ENCODE assay signal across 27 mouse cellular contexts in genomic region chr12:100525939-100526338, GRCm38 (mm10). TPM values are rescaled to one million over a fixed set of nuclear protein-coding genes. Genes with fewer than 3 reads are reported as not detected.
DNase-seq lines count a peak whose midpoint lies in the region; ATAC-seq and TF ChIP-seq lines count a peak whose summit lies in the region.
"Had no signal": no experiment of that assay in that cellular context is flagged by ENCODE, and none has a peak within 500 bp of the region (broad histone marks: within the 10 kb centered on the region; RNA-seq: fewer than 3 reads in every experiment).

No protein-coding gene starts in this region.

- DNase-seq in adrenal gland, postnatal 14 days = peak; percentile 59
- DNase-seq in adrenal gland, postnatal 10 days = no peak
- DNase-seq in liver, postnatal 0 days = peak; percentile 10
- no peak for DNase-seq in liver, embryonic 11.5 days (ENCODE audit: low spot score)
- peak; percentile 43 for DNase-seq in adipocyte (ENCODE audit: low spot score)
- peak; percentile 8 for DNase-seq in stomach, postnatal 0 days (ENCODE audit: low spot score)
- no peak for DNase-seq in T-cell, adult 2 months (ENCODE audit: low spot score)
- DNase-seq in urinary bladder, adult 18-20 months (ENCODE audit: low spot score in 2 of 2) = no peak
- DNase-seq: cerebellum, adult 18-20 months; cerebellum, postnatal 36 days; gastrocnemius, postnatal 36 days; heart, postnatal 36 days; kidney, adult 8-10 months; kidney, postnatal 10 days; left cerebral cortex, postnatal 4 days; lung, adult 18-20 months; lung, postnatal 10 days; midbrain, embryonic 14.5 days; right cerebral cortex, postnatal 14 days; thymus, postnatal 25 days had no signal

- no peaks in the 10 kb centered on the region for H3K27me3 ChIP-seq in liver, postnatal 0 days (ENCODE audit: insufficient read depth, low read length)
- no peaks in the 10 kb centered on the region for H3K27me3 ChIP-seq in liver, embryonic 11.5 days (replicated peaks; ENCODE audit: control insufficient read depth, insufficient read depth, low read length)
- H3K27me3 ChIP-seq in stomach, postnatal 0 days (ENCODE audit: control insufficient read depth, insufficient read depth, low read length) = no peaks in the 10 kb centered on the region
- H3K27me3 ChIP-seq: forebrain, embryonic 15.5 days; limb, embryonic 15.5 days; megakaryocyte, embryonic 14.5 days; neural tube, embryonic 12.5 days had no signal

- no peak overlapping the region for H3K27ac ChIP-seq in liver, postnatal 0 days (ENCODE audit: low read depth)
- H3K27ac ChIP-seq in liver, embryonic 11.5 days (ENCODE audit: low read depth, low read length) = no peak overlapping the region
- no peak overlapping the region for H3K27ac ChIP-seq in stomach, postnatal 0 days (replicated peaks)
- H3K27ac ChIP-seq: forebrain, embryonic 15.5 days; hindbrain, embryonic 14.5 days; limb, embryonic 15.5 days; neural tube, embryonic 12.5 days had no signal

- TF ChIP-seq CTCF in liver, postnatal 0 days (IDR thresholded peaks at IDR 0.05; ENCODE audit: low read depth) = no peak
- no peak for TF ChIP-seq CTCF in stomach, postnatal 0 days (IDR thresholded peaks at IDR 0.05; ENCODE audit: low read depth)

- WGBS in liver, postnatal 0 days (ENCODE audit: insufficient replicate concordance) = 54% methylated on average over 1 of the region's 1 CpGs
- WGBS in liver, embryonic 11.5 days = 33% methylated on average over 1 of the region's 1 CpGs
- 31% methylated on average over 1 of the region's 1 CpGs for WGBS in stomach, postnatal 0 days

- no peaks in the 10 kb centered on the region for H3K9me3 ChIP-seq in liver, postnatal 0 days (ENCODE audit: low read length)
- H3K9me3 ChIP-seq in liver, embryonic 11.5 days (ENCODE audit: control insufficient read depth, low read length) = no peaks in the 10 kb centered on the region
- H3K9me3 ChIP-seq in stomach, postnatal 0 days (ENCODE audit: control insufficient read depth, low read length) = no peaks in the 10 kb centered on the region
- H3K9me3 ChIP-seq: forebrain, embryonic 15.5 days; limb, embryonic 15.5 days; neural tube, embryonic 12.5 days had no signal

- TF ChIP-seq EP300 in liver, postnatal 0 days (IDR thresholded peaks at IDR 0.05; ENCODE audit: low read depth) = no peak
- TF ChIP-seq EP300 in stomach, postnatal 0 days (optimal IDR thresholded peaks at IDR 0.05) = no peak

- no peak overlapping the region for H3K4me3 ChIP-seq in liver, postnatal 0 days (ENCODE audit: low read depth, low read length)
- no peak overlapping the region for H3K4me3 ChIP-seq in liver, embryonic 11.5 days (ENCODE audit: low read depth, low read length)
- no peak overlapping the region for H3K4me3 ChIP-seq in stomach, postnatal 0 days (ENCODE audit: low read depth, low read length)
- H3K4me3 ChIP-seq: forebrain, embryonic 15.5 days; left cerebral cortex, adult 2 months; limb, embryonic 15.5 days; megakaryocyte, embryonic 14.5 days; neural tube, embryonic 12.5 days had no signal

- no peak overlapping the region for H3K9ac ChIP-seq in liver, postnatal 0 days (replicated peaks)
- H3K9ac ChIP-seq in liver, embryonic 11.5 days (ENCODE audit: low read depth, low read length) = no peak overlapping the region
- H3K9ac ChIP-seq in stomach, postnatal 0 days (ENCODE audit: low read length) = no peak overlapping the region
- H3K9ac ChIP-seq: forebrain, embryonic 15.5 days; hindbrain, embryonic 14.5 days; limb, embryonic 15.5 days; neural tube, embryonic 12.5 days had no signal

- no peaks in the 10 kb centered on the region for H3K36me3 ChIP-seq in liver, postnatal 0 days (replicated peaks; ENCODE audit: insufficient read depth, low read length)
- no peaks in the 10 kb centered on the region for H3K36me3 ChIP-seq in liver, embryonic 11.5 days (ENCODE audit: control insufficient read depth, insufficient read depth, low read length)
- no peaks in the 10 kb centered on the region for H3K36me3 ChIP-seq in stomach, postnatal 0 days (ENCODE audit: control insufficient read depth, insufficient read depth, low read length)
- H3K36me3 ChIP-seq: forebrain, embryonic 15.5 days; limb, embryonic 15.5 days; neural tube, embryonic 12.5 days had no signal

- no peak overlapping the region for H3K4me2 ChIP-seq in liver, postnatal 0 days (ENCODE audit: low read depth, low read length)
- H3K4me2 ChIP-seq in liver, embryonic 11.5 days = no peak overlapping the region
- H3K4me2 ChIP-seq in stomach, postnatal 0 days (replicated peaks; ENCODE audit: low read depth) = no peak overlapping the region
- H3K4me2 ChIP-seq: forebrain, embryonic 15.5 days; hindbrain, embryonic 14.5 days; limb, embryonic 15.5 days; neural tube, embryonic 12.5 days had no signal

- no peak for ATAC-seq in liver, postnatal 0 days
- ATAC-seq in liver, embryonic 11.5 days (replicated peaks; ENCODE audit: low FRiP score) = no peak
- ATAC-seq in stomach, postnatal 0 days (ENCODE audit: low FRiP score, low TSS enrichment) = no peak
- ATAC-seq: forebrain, embryonic 15.5 days; inflammation-experienced regulatory T-cells, adult 6 months had no signal

- peaks cover 18% of the 10 kb centered on the region for H3K4me1 ChIP-seq in liver, postnatal 0 days (ENCODE audit: insufficient read depth)
- peaks cover 6% of the 10 kb centered on the region; the same call in 1 of the 2 replicates for H3K4me1 ChIP-seq in liver, embryonic 11.5 days (replicated peaks; ENCODE audit: control insufficient read depth, insufficient read depth, low read length)
- 0 out of 2 replicates have a peak, but pooled peaks cover 2% of the 10 kb centered on the region for H3K4me1 ChIP-seq in stomach, postnatal 0 days (replicated peaks; ENCODE audit: control insufficient read depth, insufficient read depth)

RNA-seq across cellular contexts. Expression of gene Ttc7b, which starts 5.3 kb away (rescaled TPM):
- total RNA-seq in adrenal gland, postnatal 14 days (2021) = 72.5 and 74.6 TPM in 2 replicates
- 10 to 100 TPM; 63.4 to 85.3 TPM for total RNA-seq in adrenal gland, postnatal 10 days (2021)
- polyA plus RNA-seq in liver, postnatal 0 days (2015; fragmentation: Nextera tagmentation; extraction: Ambion mirVana) = 2.2 and 3.3 TPM in 2 replicates
- 5.6 and 6.2 TPM in 2 replicates for polyA plus RNA-seq in liver, embryonic 11.5 days (2014; fragmentation: Nextera tagmentation; extraction: Ambion mirVana)
- polyA plus RNA-seq in stomach, postnatal 0 days (2015; fragmentation: Nextera tagmentation; extraction: Ambion mirVana) = 2.4 and 3.4 TPM in 2 replicates

Comparison
In these comparisons a context has a peak if more than half of its experiments do, and no peak if none do; other contexts are left out.
1. DNase-seq: peak in adrenal gland, postnatal 14 days (single experiment), liver, postnatal 0 days (single experiment), adipocyte (single experiment) and stomach, postnatal 0 days (single experiment); none in adrenal gland, postnatal 10 days (single experiment), liver, embryonic 11.5 days (single experiment), T-cell, adult 2 months (single experiment) and urinary bladder, adult 18-20 months (0 of 2).